Mouse (Mus musculus) heart, postnatal 0 days (tissue): ENCODE data around the gene Lmln. TPM values are rescaled to one million over a fixed set of nuclear protein-coding genes. Genes with fewer than 3 reads are reported as not detected.
"Not testable (repeated sequence)": the region's sequence is repeated elsewhere in the genome, so short reads cannot be mapped to it uniquely, and the experiment has no call there.

Source experiments
- ATAC-seq: fragments of 200-750 bp; cut with Nextera tagmentation; 2 replicates; pipeline ENCODE4 v1.8.0; 2017; ENCODE audit warnings: low read depth, moderate number of reproducible peaks, moderate library complexity; ENCODE audit not compliant: insufficient read depth
- DNase-seq: peaks from one replicate; pipeline ENCODE4 v3.0.0-alpha.2; 2016; ENCODE audit warnings: low spot score
- H3K27ac ChIP-seq: fragments of 300-500 bp; sonication (generic); 2 replicates; pipeline ENCODE4 v1.5.1; 2014; ENCODE audit warnings: low read depth, mild to moderate bottlenecking
- H3K27me3 ChIP-seq: fragments of 300-500 bp; sonication (generic); 2 replicates; pipeline ENCODE4 v1.6.1; 2014; ENCODE audit warnings: low read length, mixed read lengths; ENCODE audit not compliant: control insufficient read depth, insufficient read depth
- H3K36me3 ChIP-seq: fragments of 300-500 bp; sonication (generic); replicated peaks from 2 replicates; pipeline ENCODE4 v1.6.1; 2014; ENCODE audit warnings: low read length, mixed read lengths; ENCODE audit not compliant: control insufficient read depth, insufficient read depth
- H3K4me1 ChIP-seq: fragments of 300-500 bp; sonication (generic); 2 replicates; pipeline ENCODE4 v1.6.1; 2014; ENCODE audit warnings: antibody characterized with exemption; ENCODE audit not compliant: control insufficient read depth, insufficient read depth
- H3K4me2 ChIP-seq: fragments of 300-500 bp; sonication (generic); 2 replicates; pipeline ENCODE4 v1.6.1; 2014; ENCODE audit warnings: low read depth, mild to moderate bottlenecking, low read length, moderate library complexity
- H3K4me3 ChIP-seq: fragments of 300-500 bp; sonication (generic); 2 replicates; pipeline ENCODE4 v1.5.1; 2014; ENCODE audit warnings: low read depth, low read length
- H3K9ac ChIP-seq: fragments of 300-500 bp; sonication (generic); replicated peaks from 2 replicates; pipeline ENCODE4 v1.6.1; 2014; ENCODE audit warnings: low read depth, low read length, mixed read lengths
- H3K9me3 ChIP-seq: fragments of 300-500 bp; sonication (generic); replicated peaks from 2 replicates; pipeline ENCODE4 v1.6.1; 2016; ENCODE audit warnings: low read length; ENCODE audit not compliant: control insufficient read depth
- CTCF ChIP-seq: IDR thresholded peaks from 2 replicates; pipeline ENCODE4 v1.5.1; 2016; ENCODE audit warnings: antibody characterized with exemption, control low read depth, low read depth
- EP300 ChIP-seq: IDR thresholded peaks from 2 replicates; pipeline ENCODE4 v1.6.1; 2016; ENCODE audit warnings: antibody characterized with exemption, low read depth
- WGBS: fragments of 180-500 bp; shearing (Covaris S2); extraction: QIAGEN DNeasy Blood & Tissue Kit; methylation state at CpG from one replicate; pipeline ENCODE4 v1.1.7; 2014; 5-methylcytosine and 5-hydroxymethylcytosine counted together
- polyA plus RNA-seq: library from polyadenylated mRNA; unstranded; fragments of >200 nt; fragmentation: Nextera tagmentation; extraction: Ambion mirVana; gene quantifications from 2 replicates; pipeline ENCODE4 v1.2.1, GENCODE M21; 2015
- total RNA-seq: library from RNA; depleted of rRNA; stranded (reverse); fragments of >200 nt; gene quantifications from 2 replicates; pipeline ENCODE4 v1.2.3, GENCODE M21; 2014; ENCODE audit warnings: low replicate concordance

Lmln gene
- total and polyA plus RNA-seq, 2 experiments from 2014 or later, result 1.1 to 3.5 TPM

DNA sequence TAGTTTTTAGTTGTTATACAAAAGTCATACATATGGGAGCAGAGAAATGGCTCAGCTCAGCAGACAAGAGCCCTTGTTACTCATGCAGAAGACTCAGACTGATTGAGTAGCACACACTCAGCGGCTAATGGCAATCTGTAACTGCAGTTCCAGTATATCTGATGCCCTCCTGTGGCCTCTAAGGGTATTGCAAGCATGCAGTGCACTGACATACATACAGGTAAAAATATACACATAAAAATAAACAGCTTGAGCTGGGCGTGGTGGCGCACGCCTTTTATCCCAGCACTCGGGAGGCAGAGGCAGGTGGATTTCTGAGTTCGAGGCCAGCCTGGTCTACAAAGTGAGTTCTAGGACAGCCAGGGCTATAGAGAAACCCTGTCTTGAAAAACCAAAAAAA, 104.0 kb downstream of the Lmln start:
- H3K9me3 ChIP-seq, H3K27me3 ChIP-seq, H3K36me3 ChIP-seq, ATAC-seq, H3K4me3 ChIP-seq, H3K9ac ChIP-seq, H3K4me2 ChIP-seq, H3K4me1 ChIP-seq, H3K27ac ChIP-seq, DNase-seq: not testable (repeated sequence)
- peak; percentile 41 for TF ChIP-seq CTCF
- 54% methylated on average over 6 of the region's 6 CpGs for WGBS

DNA sequence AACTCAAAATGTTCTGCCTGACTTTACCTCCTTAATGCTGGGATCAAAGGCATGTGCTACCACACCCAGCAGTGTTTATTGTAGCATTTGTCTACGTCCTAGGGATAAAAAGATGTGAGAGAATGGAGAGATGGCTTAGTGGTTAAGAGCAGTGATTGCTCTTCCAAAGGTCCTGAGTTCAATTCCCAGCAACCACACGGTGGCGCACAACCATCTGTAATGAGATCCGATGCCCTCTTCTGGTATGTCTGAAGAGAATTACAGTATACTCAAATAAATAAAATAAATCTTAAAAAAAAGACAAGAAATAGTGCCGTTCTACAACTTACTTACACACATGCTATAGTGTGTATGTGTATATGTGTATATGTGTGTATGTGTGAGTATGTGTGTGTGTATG, 105.2 kb downstream of the Lmln start:
- H3K36me3 ChIP-seq, result no peaks in the 10 kb centered on the region
- 0 out of 2 replicates have a peak, but pooled peaks cover 3% of the 10 kb centered on the region for H3K4me1 ChIP-seq
- H3K4me2 ChIP-seq, result no peak overlapping the region
- DNase-seq (no peak), ATAC-seq (no peak)
- no peak overlapping the region for H3K9ac ChIP-seq
- H3K27me3 ChIP-seq, result no peaks in the 10 kb centered on the region
- 36% methylated on average over 5 of the region's 5 CpGs for WGBS
- H3K4me3 ChIP-seq, result no peak overlapping the region
- no peak for TF ChIP-seq EP300
- TF ChIP-seq CTCF, result peak; percentile 48
- no peak overlapping the region for H3K27ac ChIP-seq
- no peaks in the 10 kb centered on the region for H3K9me3 ChIP-seq

DNA sequence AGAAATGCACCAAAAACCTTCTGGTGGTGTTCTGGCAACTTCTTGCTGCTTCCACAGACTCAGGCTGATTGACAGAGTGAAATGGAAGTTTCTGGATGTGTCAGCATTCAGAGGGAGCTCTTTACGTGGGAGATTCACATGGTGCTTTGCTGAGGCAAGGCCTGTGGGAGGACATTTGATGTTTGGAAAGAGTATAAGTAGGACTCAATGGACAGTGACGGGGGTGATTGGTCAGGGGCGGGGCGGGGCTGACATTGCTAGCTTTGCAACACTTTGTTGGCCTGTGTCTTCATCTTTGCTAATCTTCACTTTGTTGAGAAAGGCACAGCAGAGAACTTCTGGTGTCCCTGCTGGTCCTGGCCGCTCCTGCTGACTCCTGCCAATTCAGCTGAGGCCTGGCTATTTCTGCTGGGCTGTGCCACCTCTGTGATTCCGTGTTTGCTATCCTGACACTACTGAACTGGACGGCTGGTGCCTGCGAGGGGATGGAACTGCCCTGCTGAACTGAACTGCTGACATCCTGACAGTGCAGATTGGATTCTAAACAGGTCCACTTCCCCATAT, 107.2 kb downstream of the Lmln start:
- H3K4me3 ChIP-seq, result no peak overlapping the region
- 70% methylated on average over 8 of the region's 8 CpGs for WGBS
- H3K36me3 ChIP-seq, result no peaks in the 10 kb centered on the region
- no peak overlapping the region for H3K27ac ChIP-seq
- H3K9ac ChIP-seq, result no peak overlapping the region
- ATAC-seq (no peak), DNase-seq (no peak)
- H3K4me2 ChIP-seq, result no peak overlapping the region
- H3K27me3 ChIP-seq, result no peaks in the 10 kb centered on the region
- TF ChIP-seq CTCF (no peak), EP300 (no peak)
- no peaks in the 10 kb centered on the region for H3K9me3 ChIP-seq
- no peaks in the 10 kb centered on the region for H3K4me1 ChIP-seq

DNA sequence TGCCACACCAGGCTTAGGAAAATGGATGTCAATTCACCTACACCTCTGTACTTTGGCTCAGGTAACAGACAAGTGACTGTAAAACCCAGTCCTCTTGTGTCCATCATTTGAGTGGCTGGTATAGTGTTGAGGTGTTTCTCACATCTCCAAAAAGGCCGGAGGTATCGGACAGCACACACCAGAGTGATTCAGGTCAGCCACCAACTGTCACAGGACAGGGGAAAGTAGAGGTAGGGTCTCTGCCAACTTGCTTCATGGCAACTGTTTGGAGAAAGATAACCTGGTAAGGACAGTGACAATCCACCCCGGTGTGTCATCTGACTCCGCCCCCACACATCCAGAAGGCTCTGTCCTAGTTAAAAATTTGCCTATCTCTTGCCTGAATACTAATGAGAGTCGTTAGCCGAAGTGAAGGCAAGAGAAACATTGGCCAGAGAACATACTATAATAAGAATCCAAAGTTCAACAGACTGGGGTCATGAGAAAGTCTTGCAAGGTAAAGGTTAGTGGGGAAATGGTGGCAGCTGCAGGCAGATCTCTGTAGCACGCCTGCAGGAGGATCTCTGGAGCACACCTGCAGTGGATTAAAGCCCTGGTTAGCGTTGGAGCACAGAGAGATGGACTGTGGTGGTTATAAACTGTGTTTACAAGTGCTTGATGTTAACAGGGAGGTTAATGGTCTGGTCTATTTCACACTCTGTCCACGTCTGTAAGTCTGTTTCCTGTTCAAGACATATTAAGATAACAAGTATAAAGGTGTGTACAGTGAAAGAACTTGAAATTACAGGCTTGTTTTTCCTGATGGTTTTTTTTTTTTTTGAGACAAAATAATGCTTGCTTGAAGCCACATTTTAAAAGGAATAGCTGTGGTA, 108.6 kb downstream of the Lmln start:
- DNase-seq (no peak), ATAC-seq (no peak)
- no peak overlapping the region for H3K27ac ChIP-seq
- no peak overlapping the region for H3K4me3 ChIP-seq
- no peak overlapping the region for H3K9ac ChIP-seq
- no peaks in the 10 kb centered on the region for H3K9me3 ChIP-seq
- H3K36me3 ChIP-seq, result no peaks in the 10 kb centered on the region
- no peak overlapping the region for H3K4me2 ChIP-seq
- H3K27me3 ChIP-seq, result no peaks in the 10 kb centered on the region
- TF ChIP-seq CTCF (no peak), EP300 (no peak)
- WGBS, result 61% methylated on average over 9 of the region's 9 CpGs
- H3K4me1 ChIP-seq, result no peaks in the 10 kb centered on the region

DNA sequence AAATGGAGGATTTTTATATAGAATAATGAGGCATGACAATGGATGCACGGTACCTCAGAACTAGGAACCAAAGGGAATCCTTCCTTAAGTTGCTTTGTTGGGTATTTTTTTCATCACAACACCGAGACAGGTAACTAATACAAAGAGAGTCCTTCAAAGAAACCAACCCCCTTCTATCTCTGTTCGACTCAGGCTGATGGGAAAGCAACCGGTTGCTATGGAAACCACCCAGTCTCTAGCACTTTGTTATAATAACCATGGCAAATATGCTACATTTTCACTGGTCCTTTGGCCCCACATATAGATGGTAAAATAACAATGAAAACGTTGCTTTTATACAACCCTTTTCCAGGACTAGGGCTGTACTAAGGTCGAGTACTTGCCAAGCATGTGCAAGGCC, 109.5 kb downstream of the Lmln start:
- ATAC-seq (no peak), DNase-seq (no peak)
- no peaks in the 10 kb centered on the region for H3K4me1 ChIP-seq
- H3K9ac ChIP-seq, result no peak overlapping the region
- H3K36me3 ChIP-seq, result no peaks in the 10 kb centered on the region
- TF ChIP-seq EP300 (no peak), CTCF (no peak)
- H3K4me3 ChIP-seq, result no peak overlapping the region
- 77% methylated on average over 6 of the region's 6 CpGs for WGBS
- H3K27me3 ChIP-seq, result no peaks in the 10 kb centered on the region
- no peak overlapping the region for H3K4me2 ChIP-seq
- H3K27ac ChIP-seq, result no peak overlapping the region
- no peaks in the 10 kb centered on the region for H3K9me3 ChIP-seq
